Mouse (Mus musculus) kidney, postnatal 25 days (tissue): ENCODE results near the gene Vtcn1.

Experiments
- DNase-seq, 2 experiments: peaks; one replicate each; pipeline ENCODE4 v3.0.0; 2021; ENCODE audit warnings: mixed read lengths in 2 of 2

Gene Vtcn1

GRCm38 (mm10) chr3:100857139-100857538 lies 31.9 kb downstream of the Vtcn1 start:
- DNase-seq = no peak

- DNase-seq = no peak
These were observed 33.2 kb downstream of the Vtcn1 start for GRCm38 (mm10) chr3:100858334-100859002.

- no peak for DNase-seq
These were observed 36.3 kb downstream of the Vtcn1 start for GRCm38 (mm10) chr3:100861307-100862303.

- DNase-seq = no peak
These were observed 41.7 kb downstream of the Vtcn1 start for GRCm38 (mm10) chr3:100866946-100867345.

- no peak for DNase-seq
These were observed 51.8 kb downstream of the Vtcn1 start for GRCm38 (mm10) chr3:100877057-100877456.

- DNase-seq = no peak
These were observed 56.1 kb downstream of the Vtcn1 start for GRCm38 (mm10) chr3:100881403-100881802.

GRCm38 (mm10) chr3:100881843-100882634 lies 56.8 kb downstream of the Vtcn1 start:
- no peak for DNase-seq

- no peak for DNase-seq
These were observed 64.0 kb downstream of the Vtcn1 start for GRCm38 (mm10) chr3:100889234-100889633.

GRCm38 (mm10) chr3:100890406-100890805 lies 65.1 kb downstream of the Vtcn1 start:
- no peak for DNase-seq

- peak in 1 of 2 experiments; percentile 44 for DNase-seq
These were observed 67.4 kb downstream of the Vtcn1 start for GRCm38 (mm10) chr3:100892383-100893335.

- no peak for DNase-seq
These were observed 70.2 kb downstream of the Vtcn1 start for GRCm38 (mm10) chr3:100895500-100895899.

- DNase-seq = no peak
These were observed 80.9 kb downstream of the Vtcn1 start for GRCm38 (mm10) chr3:100906128-100906527.

GRCm38 (mm10) chr3:100906916-100907315 lies 81.7 kb downstream of the Vtcn1 start:
- peak in 1 of 2 experiments; percentile 48 for DNase-seq

- DNase-seq = no peak
These were observed 83.3 kb downstream of the Vtcn1 start for GRCm38 (mm10) chr3:100908594-100908993.

- DNase-seq = no peak
These were observed 85.4 kb downstream of the Vtcn1 start for GRCm38 (mm10) chr3:100910621-100911020.

GRCm38 (mm10) chr3:100911026-100911425 lies 85.8 kb downstream of the Vtcn1 start:
- DNase-seq = no peak

GRCm38 (mm10) chr3:100911498-100912213 lies 86.4 kb downstream of the Vtcn1 start:
- no peak for DNase-seq

GRCm38 (mm10) chr3:100916844-100917243 lies 91.6 kb downstream of the Vtcn1 start:
- DNase-seq = peak in 1 of 2 experiments; percentile 37

GRCm38 (mm10) chr3:100920611-100921140 lies 95.4 kb downstream of the Vtcn1 start:
- DNase-seq = no peak

GRCm38 (mm10) chr3:100921825-100922505 lies 96.7 kb downstream of the Vtcn1 start, which contains the start of gene Trim45:
TSS of gene Trim45 (plus strand) at chr3:100922202.
- DNase-seq = peak; percentile 99 to 100
